Mouse (Mus musculus): ENCODE data around the gene Gm20837. TPM values are rescaled to one million over a fixed set of nuclear protein-coding genes. Genes with fewer than 3 reads are reported as not detected.
"Not testable (repeated sequence)": the region's sequence is repeated elsewhere in the genome, so short reads cannot be mapped to it uniquely, and the experiment has no call there.

Gm20837 gene
- not detected in 2 replicates for polyA plus RNA-seq (2015; fragmentation: Nextera tagmentation; extraction: Ambion mirVana)

- not testable (repeated sequence) for ATAC-seq; H3K9me3 ChIP-seq; H3K4me2 ChIP-seq (replicated peaks); H3K4me1 ChIP-seq (replicated peaks); H3K27me3 ChIP-seq; H3K36me3 ChIP-seq; H3K27ac ChIP-seq; H3K9ac ChIP-seq (replicated peaks); H3K4me3 ChIP-seq (replicated peaks)
- WGBS = no CpG with 5 or more reads among the region's 7 CpGs
Observed at GRCm38 (mm10) chrY:90400948-90401347, at the start of gene Gm20837. TSS of gene Gm20837 (plus strand) at chrY:90401248.

Measured in midbrain, embryonic 13.5 days (tissue).